Mouse (Mus musculus): Measurements from ENCODE around the gene Cast.

DNA sequence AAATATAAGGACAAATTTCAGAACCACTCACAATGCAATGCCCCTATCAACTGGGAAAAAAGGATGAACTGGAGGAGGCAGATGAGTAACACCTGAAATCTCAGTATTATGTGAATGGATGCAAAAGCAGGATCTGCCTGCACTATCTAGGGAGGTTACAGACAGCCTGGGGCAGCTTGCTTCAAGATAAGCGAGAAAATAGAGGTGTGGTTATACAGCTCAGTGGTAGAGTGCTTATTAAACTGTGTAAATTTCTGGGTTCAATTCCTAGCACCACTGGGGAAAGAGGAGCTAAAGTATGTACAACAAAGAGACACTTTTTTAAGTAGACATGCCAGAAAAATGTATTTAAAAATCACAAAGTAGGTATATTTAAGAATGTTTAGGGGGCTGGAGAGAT lies 14.2 kb downstream of the Cast start:
- no peak for TF ChIP-seq POLR2A (IDR thresholded peaks at IDR 0.05; ENCODE audit: insufficient read depth, low read depth, low read length)
- no peak for TF ChIP-seq CTCF (IDR thresholded peaks at IDR 0.05)

Data from heart, adult 2 months (tissue).